Mouse (Mus musculus): ENCODE measurements around the gene Rab25. TPM values are rescaled to one million over a fixed set of nuclear protein-coding genes. Genes with fewer than 3 reads are reported as not detected.

Rab25 gene
- polyA plus RNA-seq, 1 experiment from 2014 or later, result 252 TPM

DNA sequence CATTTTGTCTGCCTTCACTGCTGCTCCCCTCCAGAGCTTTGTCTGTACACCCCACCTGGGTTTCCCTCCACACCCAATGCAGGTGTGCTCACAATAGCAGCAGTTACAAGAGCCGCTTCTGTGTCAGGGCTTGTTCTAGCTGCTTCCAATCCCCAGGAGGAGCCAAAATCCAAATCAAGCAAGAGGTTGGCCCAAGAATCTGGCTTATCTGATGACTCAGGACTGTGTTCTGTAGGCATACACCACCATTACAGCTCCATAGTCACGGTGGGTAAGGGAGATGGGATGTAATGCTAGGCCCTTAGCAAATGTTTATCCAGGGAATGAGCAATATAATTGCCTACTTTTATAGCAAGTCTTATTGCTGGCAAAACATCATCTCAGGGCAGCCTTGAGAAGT, 31.7 kb downstream of the Rab25 start:
- H3K27ac ChIP-seq (replicated peaks), result peak overlapping the region; percentile 65
- TF ChIP-seq EP300 (optimal IDR thresholded peaks at IDR 0.05) (no peak), CTCF (IDR thresholded peaks at IDR 0.05; ENCODE audit: low read depth) (no peak)
- peaks cover 18% of the 10 kb centered on the region for H3K4me1 ChIP-seq (replicated peaks; ENCODE audit: control insufficient read depth, insufficient read depth)
- no peak overlapping the region for H3K4me2 ChIP-seq (replicated peaks; ENCODE audit: low read depth)
- whole genome bisulfite sequencing, result 64% methylated on average over 2 of the region's 2 CpGs
- H3K36me3 ChIP-seq (ENCODE audit: control insufficient read depth, insufficient read depth, low read length), result no peaks in the 10 kb centered on the region
- H3K9ac ChIP-seq (ENCODE audit: low read length), result no peak overlapping the region
- H3K27me3 ChIP-seq (ENCODE audit: control insufficient read depth, insufficient read depth, low read length), result no peaks in the 10 kb centered on the region
- DNase-seq (ENCODE audit: low spot score) (no peak), ATAC-seq (ENCODE audit: low FRiP score, low TSS enrichment) (no peak)
- no peaks in the 10 kb centered on the region for H3K9me3 ChIP-seq (ENCODE audit: control insufficient read depth, low read length)
- no peak overlapping the region for H3K4me3 ChIP-seq (ENCODE audit: low read depth, low read length)

DNA sequence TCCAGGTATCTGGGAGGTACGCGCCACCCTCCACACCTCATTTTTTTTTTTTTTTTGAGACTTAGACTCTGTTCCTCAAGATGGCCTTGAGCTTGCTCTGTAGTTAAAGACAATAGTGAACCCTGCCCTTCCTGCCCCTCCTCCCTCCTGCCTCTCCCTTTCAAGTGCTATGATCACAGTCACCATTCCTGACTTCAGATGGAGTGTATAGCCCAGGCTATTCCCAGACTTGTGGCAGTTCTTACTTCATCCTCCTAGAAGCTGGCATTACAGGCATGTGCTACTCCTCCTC, 33.1 kb downstream of the Rab25 start:
- Histone ChIP-seq H3K36me3 (ENCODE audit: control insufficient read depth, insufficient read depth, low read length) (no peaks in the 10 kb centered on the region), H3K4me2 (replicated peaks; ENCODE audit: low read depth) (no peak overlapping the region), H3K4me3 (ENCODE audit: low read depth, low read length) (no peak overlapping the region), H3K9me3 (ENCODE audit: control insufficient read depth, low read length) (no peaks in the 10 kb centered on the region), H3K27ac (replicated peaks) (peak overlapping the region; percentile 61; the same call in 1 of the 2 replicates), H3K4me1 (replicated peaks; ENCODE audit: control insufficient read depth, insufficient read depth) (peaks cover 18% of the 10 kb centered on the region), H3K9ac (ENCODE audit: low read length) (no peak overlapping the region), H3K27me3 (ENCODE audit: control insufficient read depth, insufficient read depth, low read length) (no peaks in the 10 kb centered on the region)
- TF ChIP-seq EP300 (optimal IDR thresholded peaks at IDR 0.05) (no peak), CTCF (IDR thresholded peaks at IDR 0.05; ENCODE audit: low read depth) (no peak)
- 69% methylated on average over 2 of the region's 2 CpGs for WGBS
- DNase-seq (ENCODE audit: low spot score) (no peak), ATAC-seq (ENCODE audit: low FRiP score, low TSS enrichment) (no peak)

DNA sequence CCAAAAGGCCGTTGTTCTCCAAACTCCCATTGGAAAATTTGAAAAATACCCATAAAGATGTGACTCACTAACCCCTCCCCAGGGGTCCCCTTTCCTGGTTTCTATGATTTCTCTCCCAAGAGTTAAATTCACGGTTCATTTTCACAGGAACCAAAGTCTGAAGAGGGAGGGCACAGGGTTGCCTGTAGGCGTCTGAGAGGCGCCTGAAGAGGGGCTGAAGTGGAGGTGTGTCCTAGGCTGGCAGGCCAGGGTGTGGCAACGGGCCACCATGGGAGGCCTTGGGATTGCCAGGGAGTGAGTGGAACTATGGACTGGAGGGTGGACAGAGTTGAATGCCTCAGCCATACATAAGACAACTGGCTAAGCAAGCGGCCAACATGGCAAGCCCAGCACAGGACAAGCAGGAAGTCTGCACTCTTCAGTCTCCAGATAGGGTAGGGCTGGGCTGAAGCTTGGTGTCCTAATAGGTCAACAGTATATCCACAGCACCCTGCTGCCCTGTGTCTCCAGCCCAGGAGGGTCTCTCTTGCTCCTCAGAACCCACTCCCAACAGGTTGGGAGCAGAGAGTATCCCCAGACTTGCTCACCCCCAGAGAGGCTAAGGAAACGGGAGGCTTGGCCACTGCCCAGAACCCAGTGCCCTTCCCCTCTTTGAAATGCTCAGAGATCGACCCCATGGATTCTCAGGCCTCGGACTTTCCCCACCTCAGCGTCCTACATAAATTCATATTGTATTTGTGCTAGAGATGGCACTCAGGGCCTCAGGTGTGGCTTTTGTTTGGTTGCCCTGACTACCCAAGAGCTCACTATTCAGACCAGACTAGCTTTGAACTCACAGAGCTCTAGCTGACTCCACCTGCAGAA, 33.6 kb downstream of the Rab25 start:
- peak; percentile 38 for DNase-seq (ENCODE audit: low spot score)
- Histone ChIP-seq H3K4me2 (replicated peaks; ENCODE audit: low read depth) (no peak overlapping the region), H3K4me3 (ENCODE audit: low read depth, low read length) (no peak overlapping the region), H3K4me1 (replicated peaks; ENCODE audit: control insufficient read depth, insufficient read depth) (peaks cover 18% of the 10 kb centered on the region), H3K36me3 (ENCODE audit: control insufficient read depth, insufficient read depth, low read length) (no peaks in the 10 kb centered on the region), H3K9me3 (ENCODE audit: control insufficient read depth, low read length) (no peaks in the 10 kb centered on the region), H3K27ac (replicated peaks) (peak overlapping the region; percentile 61), H3K27me3 (ENCODE audit: control insufficient read depth, insufficient read depth, low read length) (no peaks in the 10 kb centered on the region), H3K9ac (ENCODE audit: low read length) (no peak overlapping the region)
- 64% methylated on average over 10 of the region's 10 CpGs for WGBS
- no peak for ATAC-seq (ENCODE audit: low FRiP score, low TSS enrichment)
- TF ChIP-seq EP300 (optimal IDR thresholded peaks at IDR 0.05) (no peak), CTCF (IDR thresholded peaks at IDR 0.05; ENCODE audit: low read depth) (no peak)

DNA sequence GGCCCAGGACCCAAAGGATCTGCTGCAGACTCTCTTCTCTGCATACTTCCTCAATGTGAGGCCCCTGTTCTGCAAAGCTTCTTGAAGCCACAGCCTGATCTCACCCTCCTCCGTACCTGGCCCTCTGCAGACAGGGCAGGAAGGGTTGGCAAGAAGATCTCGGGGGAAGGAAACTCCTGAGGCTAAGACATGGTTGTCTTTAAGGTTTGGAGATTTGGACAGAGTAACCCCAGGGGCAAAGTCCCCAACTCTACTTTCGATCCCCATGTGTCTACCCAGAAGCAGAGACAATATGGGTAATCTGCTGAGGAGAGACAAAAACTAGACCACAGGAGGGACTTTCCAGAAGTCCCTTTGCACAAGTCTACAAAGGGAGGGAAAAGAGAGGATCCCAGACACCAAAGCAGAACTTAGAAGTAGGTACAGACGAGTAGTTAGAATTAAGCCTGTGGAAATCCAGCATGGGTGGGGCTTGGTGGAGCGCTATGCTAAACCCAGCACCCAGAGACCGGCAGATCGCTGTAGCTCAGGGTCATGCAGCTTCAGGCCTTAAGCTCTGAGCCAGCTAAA, 34.5 kb downstream of the Rab25 start:
- H3K9me3 ChIP-seq (ENCODE audit: control insufficient read depth, low read length), result no peaks in the 10 kb centered on the region
- H3K36me3 ChIP-seq (ENCODE audit: control insufficient read depth, insufficient read depth, low read length), result no peaks in the 10 kb centered on the region
- DNase-seq (ENCODE audit: low spot score), result no peak
- 55% methylated on average over 7 of the region's 7 CpGs for WGBS
- peaks cover 21% of the 10 kb centered on the region for H3K4me1 ChIP-seq (replicated peaks; ENCODE audit: control insufficient read depth, insufficient read depth)
- H3K9ac ChIP-seq (ENCODE audit: low read length), result no peak overlapping the region
- no peak for ATAC-seq (ENCODE audit: low FRiP score, low TSS enrichment)
- no peak overlapping the region for H3K4me2 ChIP-seq (replicated peaks; ENCODE audit: low read depth)
- H3K4me3 ChIP-seq (ENCODE audit: low read depth, low read length), result no peak overlapping the region
- TF ChIP-seq EP300 (optimal IDR thresholded peaks at IDR 0.05) (no peak), CTCF (IDR thresholded peaks at IDR 0.05; ENCODE audit: low read depth) (no peak)
- H3K27ac ChIP-seq (replicated peaks), result peak overlapping the region; percentile 61
- H3K27me3 ChIP-seq (ENCODE audit: control insufficient read depth, insufficient read depth, low read length), result no peaks in the 10 kb centered on the region

DNA sequence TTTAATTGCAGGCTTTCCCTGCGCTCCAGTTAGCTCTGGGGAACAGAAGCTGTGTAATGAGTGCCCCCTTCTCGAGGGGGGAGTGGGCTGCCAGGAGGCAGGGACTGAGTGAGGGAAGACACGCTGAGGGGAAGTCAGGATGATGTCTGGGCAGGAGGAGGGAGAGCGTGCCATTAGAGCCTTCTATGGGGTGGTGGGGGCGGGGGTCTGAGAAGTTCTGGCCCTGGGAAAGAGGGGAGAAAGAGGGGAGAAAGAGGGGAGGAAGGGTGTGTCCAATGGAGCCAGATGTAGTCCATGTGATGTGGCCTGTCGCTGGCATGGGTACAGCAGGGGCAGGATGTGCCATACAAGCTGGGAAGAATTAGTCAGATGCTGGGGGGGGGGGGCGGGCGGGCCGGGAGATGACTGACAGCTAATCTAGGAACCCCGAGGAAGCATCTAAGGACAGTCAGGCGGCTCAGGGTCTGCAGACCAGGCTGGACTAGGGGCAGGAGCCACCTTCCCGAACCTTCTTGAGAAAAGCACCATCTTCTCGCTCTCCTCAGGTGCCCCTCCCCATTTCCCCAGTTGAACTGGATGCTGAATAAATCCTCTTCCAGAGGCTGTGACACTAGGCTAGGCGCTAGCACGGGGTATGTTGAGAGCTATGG, 35.1 kb downstream of the Rab25 start:
- TF ChIP-seq CTCF (IDR thresholded peaks at IDR 0.05; ENCODE audit: low read depth) (no peak), EP300 (optimal IDR thresholded peaks at IDR 0.05) (no peak)
- no peaks in the 10 kb centered on the region for H3K36me3 ChIP-seq (ENCODE audit: control insufficient read depth, insufficient read depth, low read length)
- H3K9ac ChIP-seq (ENCODE audit: low read length), result no peak overlapping the region
- no peaks in the 10 kb centered on the region for H3K9me3 ChIP-seq (ENCODE audit: control insufficient read depth, low read length)
- H3K4me3 ChIP-seq (ENCODE audit: low read depth, low read length), result no peak overlapping the region
- 37% methylated on average over 11 of the region's 15 CpGs for WGBS
- H3K4me1 ChIP-seq (replicated peaks; ENCODE audit: control insufficient read depth, insufficient read depth), result peaks cover 21% of the 10 kb centered on the region
- DNase-seq (ENCODE audit: low spot score) (peak; percentile 40), ATAC-seq (ENCODE audit: low FRiP score, low TSS enrichment) (no peak)
- peak overlapping the region; percentile 81 for H3K27ac ChIP-seq (replicated peaks)
- no peaks in the 10 kb centered on the region for H3K27me3 ChIP-seq (ENCODE audit: control insufficient read depth, insufficient read depth, low read length)
- H3K4me2 ChIP-seq (replicated peaks; ENCODE audit: low read depth), result no peak overlapping the region

All from stomach, postnatal 0 days (tissue).